Mouse (Mus musculus) gastrocnemius, adult 8-10 months (tissue): ENCODE measurements around the gene Olfr59. TPM values are rescaled to one million over a fixed set of nuclear protein-coding genes. Genes with fewer than 3 reads are reported as not detected.

Source experiments
- DNase-seq, 2 experiments: peaks; one replicate each; pipeline ENCODE4 v3.0.0; 2022; ENCODE audit warnings: low spot score in 2 of 2
- total RNA-seq, 4 experiments: library from RNA; stranded (reverse); gene quantifications; 2 replicates each; pipeline ENCODE4 v1.2.4; 2022

The Olfr59 gene
- not detected for total RNA-seq

- DNase-seq: no peak
These were observed at the start of gene Olfr59 for GRCm38 (mm10) chr11:74283436-74283835. TSS of gene Olfr59 (plus strand) at chr11:74283736.

- no peak for DNase-seq
These were observed 42.3 kb upstream of the Olfr59 start for GRCm38 (mm10) chr11:74241201-74241600.

- DNase-seq: no peak
These were observed 24.0 kb upstream of the Olfr59 start, which contains the start of gene Olfr406 for GRCm38 (mm10) chr11:74259508-74259907. TSS of gene Olfr406 (plus strand) at chr11:74259808.

- no peak for DNase-seq
These were observed 3.7 kb downstream of the Olfr59 start for GRCm38 (mm10) chr11:74287256-74287655.

- DNase-seq: no peak
These were observed 42.5 kb downstream of the Olfr59 start for GRCm38 (mm10) chr11:74326044-74326443.

GRCm38 (mm10) chr11:74328781-74329180 lies 45.2 kb downstream of the Olfr59 start:
- no peak for DNase-seq

- no peak for DNase-seq
These were observed 54.4 kb downstream of the Olfr59 start, which contains the start of gene Olfr410 for GRCm38 (mm10) chr11:74337931-74338330. TSS of gene Olfr410 (minus strand) at chr11:74338031.

Other genes with a start within 250 kb of the Olfr59 start
- not detected for gene Olfr139, start 227.2 kb upstream of the Olfr59 start, total RNA-seq
- not detected for gene Olfr399, start 227.1 kb upstream of the Olfr59 start, total RNA-seq
- gene Zfp616, start 213.8 kb upstream of the Olfr59 start, total RNA-seq: not detected
- gene Olfr401, start 170.0 kb upstream of the Olfr59 start, total RNA-seq: not detected
- not detected for gene Olfr402, start 130.2 kb upstream of the Olfr59 start, total RNA-seq
- not detected for gene Olfr403, start 97.5 kb upstream of the Olfr59 start, total RNA-seq
- not detected for gene Olfr43, start 72.4 kb upstream of the Olfr59 start, total RNA-seq
- gene Olfr406, start 23.9 kb upstream of the Olfr59 start, total RNA-seq: not detected
- not detected for gene Olfr410, start 54.3 kb downstream of the Olfr59 start, total RNA-seq
- gene Olfr411, start 68.9 kb downstream of the Olfr59 start, total RNA-seq: not detected
- gene Olfr412, start 78.3 kb downstream of the Olfr59 start, total RNA-seq: not detected